Mouse (Mus musculus): Measurements from ENCODE around the gene Acox2. TPM values are rescaled to one million over a fixed set of nuclear protein-coding genes. Genes with fewer than 3 reads are reported as not detected.
A peak's percentile ranks its signal among the peaks of the same experiment; 100 is the strongest.

Acox2 gene
- total RNA-seq, 2 experiments from 2014 or later, result not detected

DNA sequence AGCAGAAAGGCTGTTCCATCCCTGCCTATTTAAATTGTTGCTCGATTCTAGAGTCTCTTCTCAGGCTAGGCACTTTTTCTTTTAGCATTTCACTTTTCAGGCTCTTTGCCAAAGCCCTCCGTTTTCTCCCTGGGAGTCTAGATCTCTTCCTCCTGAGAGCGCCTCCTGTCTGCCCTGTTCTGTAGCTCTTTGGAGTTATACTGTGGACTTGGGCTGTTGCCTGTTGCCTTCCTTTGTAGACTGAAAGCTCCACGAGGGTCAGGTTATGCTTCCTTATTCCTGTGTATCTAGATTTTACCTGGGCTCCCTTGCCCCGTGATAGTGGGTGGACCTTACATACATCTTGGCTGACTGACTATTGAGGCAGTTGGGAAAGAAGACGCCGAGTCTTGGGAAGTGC is 40.9 kb downstream of the Acox2 start:
- ATAC-seq (replicated peaks; ENCODE audit: low FRiP score, poor library complexity, severe bottlenecking), result no peak

DNA sequence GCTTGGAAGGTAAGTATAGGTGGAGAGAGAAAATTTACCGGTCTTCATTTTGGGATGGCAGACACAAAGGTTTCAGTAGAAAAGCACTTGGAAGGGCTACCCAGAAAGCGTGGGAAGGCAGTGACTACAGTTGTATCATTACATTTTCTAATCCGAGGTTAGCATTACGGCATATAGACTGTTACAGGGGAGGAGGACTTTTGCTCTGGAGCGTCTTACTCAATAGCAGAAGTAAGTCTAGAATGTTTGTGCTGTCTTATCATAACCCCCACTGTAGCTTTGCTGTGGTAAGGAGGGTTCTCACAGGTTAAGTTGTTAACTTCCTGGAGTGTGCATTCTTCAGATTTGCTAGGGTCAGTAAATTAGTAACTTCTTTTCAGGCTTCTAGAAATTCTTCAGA is 43.1 kb downstream of the Acox2 start:
- no peak for ATAC-seq (replicated peaks; ENCODE audit: low FRiP score, poor library complexity, severe bottlenecking)

GRCm38 (mm10) chr14:8215208-8215778 is 43.9 kb downstream of the Acox2 start:
- no peak for ATAC-seq (replicated peaks; ENCODE audit: low FRiP score, poor library complexity, severe bottlenecking)

DNA sequence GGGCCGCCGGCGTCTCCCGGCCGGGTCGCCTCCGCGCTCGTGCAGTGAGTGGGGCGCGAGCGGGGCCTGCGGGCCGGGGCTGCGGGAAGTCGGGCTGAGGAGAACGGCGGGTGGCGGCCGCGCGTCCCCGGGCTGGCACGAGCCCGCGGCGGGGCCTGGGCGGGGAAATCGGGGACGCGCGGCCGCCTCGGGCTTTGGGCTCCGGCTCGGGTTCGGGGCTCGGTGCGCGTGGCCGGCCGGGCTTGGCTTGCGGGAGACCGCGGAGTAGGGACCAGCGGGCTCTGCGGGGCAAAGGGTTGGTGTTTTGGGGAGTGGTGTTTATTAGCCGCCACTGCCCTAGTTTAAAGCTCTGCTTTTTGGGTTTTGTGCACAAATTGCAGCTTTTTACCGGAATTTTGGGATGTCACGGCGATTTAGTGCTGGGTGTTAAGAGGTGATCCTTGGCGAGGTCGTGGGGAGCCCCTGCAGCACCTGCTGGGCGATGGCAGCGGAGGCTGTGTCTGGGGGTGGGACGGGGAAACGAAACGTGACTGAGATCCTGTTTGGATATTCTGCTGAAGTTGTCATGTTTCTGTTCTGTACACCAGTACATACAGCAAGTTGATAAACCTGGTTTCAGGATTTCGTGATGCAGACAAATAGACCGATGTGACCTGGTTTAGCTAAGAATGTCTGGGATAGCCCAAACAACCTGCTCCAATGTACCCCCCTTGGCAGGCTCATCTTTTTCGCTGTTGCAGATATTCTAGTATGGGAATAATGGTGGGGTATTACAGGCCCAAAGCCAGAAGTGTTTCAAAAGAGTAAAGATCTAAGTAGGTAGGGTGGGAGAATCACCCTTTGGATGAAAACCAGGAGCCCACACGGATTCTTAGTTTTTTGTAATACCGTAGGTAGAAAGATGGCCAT is 44.6 kb downstream of the Acox2 start:
- peak; percentile 42 for ATAC-seq (replicated peaks; ENCODE audit: low FRiP score, poor library complexity, severe bottlenecking)

DNA sequence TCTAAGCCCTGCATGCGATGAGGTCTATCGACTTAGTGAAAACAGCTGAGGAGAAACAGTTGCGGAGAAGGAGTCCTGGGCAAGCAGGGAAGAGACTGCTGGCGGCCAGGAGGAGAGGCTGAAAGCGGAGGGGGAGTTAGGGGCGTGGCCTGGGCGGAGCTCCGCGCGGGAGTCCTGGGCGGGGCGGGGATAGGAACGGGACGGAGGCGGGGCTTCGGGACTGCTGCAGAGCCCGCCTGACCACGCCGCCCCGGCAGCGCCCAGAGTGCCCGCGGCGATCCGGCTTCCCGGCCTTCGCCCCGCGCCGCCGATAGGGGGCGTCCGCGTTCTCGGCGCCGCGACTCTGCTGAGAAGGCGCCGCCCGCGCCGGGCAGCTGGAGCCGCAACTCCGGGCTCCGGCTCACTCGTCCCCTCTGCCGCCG is 45.3 kb downstream of the Acox2 start, which contains the start of gene Kctd6:
Gene Kctd6, plus strand, starts transcription at position 338 of the 422 bp plus-strand sequence.
- peak; percentile 98 for ATAC-seq (replicated peaks; ENCODE audit: low FRiP score, poor library complexity, severe bottlenecking)

DNA sequence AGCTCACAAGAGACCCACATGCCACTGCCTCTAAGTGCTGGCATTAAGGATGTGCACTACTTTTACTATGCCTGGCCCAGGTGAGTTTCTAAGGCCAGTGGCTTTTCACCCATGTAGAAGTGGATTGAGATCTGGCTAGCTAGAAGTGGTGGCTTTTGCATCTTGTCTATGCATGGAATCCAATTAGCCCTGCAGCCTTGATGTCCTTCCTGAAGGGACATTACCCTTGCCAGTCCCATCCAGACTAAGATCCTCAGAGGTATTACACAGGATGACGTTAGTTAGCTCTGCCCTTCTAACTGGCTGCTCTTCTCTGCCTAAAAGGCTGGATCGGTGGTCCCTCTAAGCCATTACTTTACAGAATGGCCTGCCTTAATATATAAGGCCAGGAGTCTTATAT is 46.2 kb downstream of the Acox2 start:
- no peak for ATAC-seq (replicated peaks; ENCODE audit: low FRiP score, poor library complexity, severe bottlenecking)

GRCm38 (mm10) chr14:8209896-8210295 is 49.3 kb downstream of the Acox2 start:
- ATAC-seq (replicated peaks; ENCODE audit: low FRiP score, poor library complexity, severe bottlenecking), result no peak

DNA sequence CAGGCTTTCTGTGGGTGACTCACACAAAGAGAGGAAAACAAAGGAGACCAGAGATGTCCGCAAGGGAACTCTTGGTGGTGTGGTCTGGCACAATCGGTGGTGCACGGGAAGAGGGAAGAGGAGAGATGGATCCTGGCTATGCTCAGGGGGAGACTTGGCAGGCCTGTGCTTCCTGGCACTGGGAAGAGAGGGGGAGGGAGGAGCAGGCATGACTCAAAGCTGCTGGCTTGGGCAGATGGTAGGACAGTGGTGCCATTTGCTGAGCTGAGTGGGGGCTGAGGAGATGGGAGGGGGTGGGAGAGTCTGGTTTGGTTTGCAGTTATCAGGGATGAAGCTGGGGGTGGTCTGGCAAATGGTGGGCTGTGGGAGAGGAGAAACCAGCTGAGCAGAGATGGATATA is 50.3 kb downstream of the Acox2 start:
- no peak for ATAC-seq (replicated peaks; ENCODE audit: low FRiP score, poor library complexity, severe bottlenecking)

GRCm38 (mm10) chr14:8207543-8207942 is 51.6 kb downstream of the Acox2 start:
- no peak for ATAC-seq (replicated peaks; ENCODE audit: low FRiP score, poor library complexity, severe bottlenecking)

DNA sequence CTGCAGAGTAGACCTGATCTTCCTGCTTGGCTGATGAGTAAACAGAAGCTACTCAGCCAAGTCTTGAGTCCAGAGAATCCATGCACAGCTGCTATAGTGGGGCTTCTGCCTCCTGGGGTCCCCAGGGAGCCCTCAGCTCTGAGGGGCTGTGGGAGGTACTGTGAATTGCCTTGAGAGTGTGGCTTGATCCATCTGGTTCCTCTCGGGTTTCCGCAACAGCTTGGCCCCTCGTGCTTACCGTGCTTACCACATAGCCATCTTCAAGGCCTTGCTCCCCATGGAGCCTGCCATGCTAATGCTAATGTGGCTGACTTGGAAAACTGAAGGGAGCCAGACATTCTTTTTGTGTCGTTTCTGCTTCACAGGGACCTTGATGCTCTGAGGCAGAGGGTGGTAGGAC is 52.0 kb downstream of the Acox2 start:
- ATAC-seq (replicated peaks; ENCODE audit: low FRiP score, poor library complexity, severe bottlenecking), result no peak

GRCm38 (mm10) chr14:8206179-8206910 is 52.8 kb downstream of the Acox2 start:
- ATAC-seq (replicated peaks; ENCODE audit: low FRiP score, poor library complexity, severe bottlenecking), result no peak

- no peak for ATAC-seq (replicated peaks; ENCODE audit: low FRiP score, poor library complexity, severe bottlenecking)
Measured at GRCm38 (mm10) chr14:8201715-8202114, 57.4 kb downstream of the Acox2 start.

GRCm38 (mm10) chr14:8200769-8201168 is 58.4 kb downstream of the Acox2 start:
- ATAC-seq (replicated peaks; ENCODE audit: low FRiP score, poor library complexity, severe bottlenecking), result no peak

DNA sequence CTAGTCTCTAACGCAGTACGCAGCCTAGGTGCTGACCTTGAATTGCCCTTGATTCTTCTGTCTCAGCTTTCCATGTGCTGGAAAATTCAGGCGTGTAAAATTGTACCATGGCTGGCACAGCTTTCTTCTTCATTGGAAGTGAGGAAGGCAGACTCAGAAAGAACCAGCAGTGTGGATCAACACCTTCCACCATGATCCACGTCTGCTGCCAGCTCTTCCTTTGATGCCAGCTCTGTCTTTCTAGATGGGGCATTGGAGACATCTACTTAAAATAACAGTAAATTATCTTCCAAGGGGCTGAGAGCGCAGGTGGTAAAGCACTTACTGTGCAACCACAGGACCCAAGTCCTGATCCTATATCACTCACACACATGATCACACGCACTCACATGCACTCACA is 66.4 kb downstream of the Acox2 start:
- no peak for ATAC-seq (replicated peaks; ENCODE audit: low FRiP score, poor library complexity, severe bottlenecking)

GRCm38 (mm10) chr14:8191331-8191965 is 67.7 kb downstream of the Acox2 start:
- no peak for ATAC-seq (replicated peaks; ENCODE audit: low FRiP score, poor library complexity, severe bottlenecking)

- no peak for ATAC-seq (replicated peaks; ENCODE audit: low FRiP score, poor library complexity, severe bottlenecking)
Measured at GRCm38 (mm10) chr14:8190556-8190955, 68.6 kb downstream of the Acox2 start.

GRCm38 (mm10) chr14:8186278-8187045 is 72.7 kb downstream of the Acox2 start:
- no peak for ATAC-seq (replicated peaks; ENCODE audit: low FRiP score, poor library complexity, severe bottlenecking)

DNA sequence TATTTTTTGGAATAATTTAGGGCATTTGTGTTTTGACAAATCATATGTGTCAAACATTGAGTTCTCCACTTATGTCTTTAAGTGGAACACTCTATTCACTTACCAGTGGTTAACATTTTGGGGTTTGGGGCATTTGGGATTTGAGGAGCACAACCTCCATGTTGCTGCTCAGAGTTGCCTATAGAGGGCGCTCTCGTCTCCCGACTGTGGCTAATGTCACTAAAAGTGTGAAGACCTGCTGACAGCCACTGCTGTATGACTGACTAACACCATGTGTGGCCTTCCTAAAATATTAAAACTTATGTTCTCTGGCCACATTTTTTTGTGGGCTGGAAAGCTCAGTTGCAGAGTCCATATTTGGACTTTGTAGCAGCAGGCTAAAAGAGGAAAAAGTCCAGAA is 75.8 kb downstream of the Acox2 start:
- peak; percentile 86 for ATAC-seq (replicated peaks; ENCODE audit: low FRiP score, poor library complexity, severe bottlenecking)

DNA sequence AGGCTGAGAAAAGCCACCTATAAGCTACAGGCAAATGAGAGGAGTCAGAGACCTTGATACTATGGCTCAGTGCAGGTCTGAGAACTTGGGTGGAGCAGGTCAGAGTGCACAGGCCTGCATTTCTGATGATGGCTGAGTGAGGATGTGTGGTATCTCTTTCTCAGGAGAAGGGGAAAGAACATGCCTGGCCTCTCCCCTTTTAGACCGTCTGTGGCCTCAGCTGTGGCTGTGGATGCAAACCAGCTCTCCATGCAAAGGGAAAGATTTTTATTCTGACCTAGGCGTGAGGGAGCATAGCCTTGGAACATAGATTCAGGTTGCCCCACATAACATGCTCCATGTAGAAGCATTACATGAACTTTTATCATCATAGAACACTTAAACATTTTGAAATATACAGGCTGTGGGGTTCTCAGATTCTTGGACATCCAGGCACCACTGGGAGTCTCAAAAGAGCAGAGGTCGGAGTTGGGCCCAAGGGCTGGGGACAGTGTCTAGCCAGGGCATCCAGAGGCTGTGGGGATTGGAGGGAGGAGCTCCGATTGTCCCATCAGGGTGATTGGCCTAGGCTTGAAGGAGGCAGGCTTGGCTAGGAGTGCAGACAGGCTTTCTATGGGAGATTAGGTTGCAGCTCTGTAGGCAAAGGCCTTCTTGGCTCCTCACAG is 78.7 kb downstream of the Acox2 start:
- ATAC-seq (replicated peaks; ENCODE audit: low FRiP score, poor library complexity, severe bottlenecking), result no peak

All from erythroblast, adult 5-6 weeks (primary cell).